Mouse (Mus musculus) heart, embryonic 15.5 days (tissue): ENCODE measurements at regions not wholly inside any gene's neighbourhood (a gene's known extent, or its start where the extent isn't known, plus 50 kb on each side); places are given as distances from the start of the nearest gene placed in this dataset.
"Not testable (repeated sequence)": the region's sequence is repeated elsewhere in the genome, so short reads cannot be mapped to it uniquely, and the experiment has no call there.

Experiments
- ATAC-seq: fragments of 200-750 bp; cut with Nextera tagmentation; replicated peaks from 2 replicates; pipeline ENCODE4 v1.8.0; 2017; ENCODE audit warnings: low read depth, moderate TSS enrichment; ENCODE audit not compliant: insufficient number of reproducible peaks, insufficient read depth, low FRiP score
- H3K27ac ChIP-seq: fragments of 300-500 bp; sonication (generic); 2 replicates; pipeline ENCODE4 v1.5.1; 2015; ENCODE audit warnings: mild to moderate bottlenecking, inconsistent platforms
- H3K27me3 ChIP-seq: fragments of 300-500 bp; sonication (generic); 2 replicates; pipeline ENCODE4 v1.6.1; 2015; ENCODE audit warnings: inconsistent platforms
- H3K36me3 ChIP-seq: fragments of 300-500 bp; sonication (generic); 2 replicates; pipeline ENCODE4 v1.6.1; 2015; ENCODE audit warnings: mild to moderate bottlenecking, inconsistent platforms
- H3K4me1 ChIP-seq: fragments of 300-500 bp; sonication (generic); replicated peaks from 2 replicates; pipeline ENCODE4 v1.6.1; 2015; ENCODE audit warnings: inconsistent platforms
- H3K4me2 ChIP-seq: fragments of 300-500 bp; sonication (generic); 2 replicates; pipeline ENCODE4 v1.6.1; 2015; ENCODE audit warnings: inconsistent platforms, mild to moderate bottlenecking, moderate library complexity
- H3K4me3 ChIP-seq: fragments of 300-500 bp; sonication (generic); 2 replicates; pipeline ENCODE4 v1.5.1; 2015; ENCODE audit warnings: mild to moderate bottlenecking, inconsistent platforms
- H3K9ac ChIP-seq: fragments of 300-500 bp; sonication (generic); 2 replicates; pipeline ENCODE4 v1.6.1; 2015; ENCODE audit warnings: mild to moderate bottlenecking, inconsistent platforms
- H3K9me3 ChIP-seq: fragments of 300-500 bp; sonication (generic); replicated peaks from 2 replicates; pipeline ENCODE4 v1.6.1; 2016; ENCODE audit warnings: inconsistent platforms
- WGBS: fragments of 180-500 bp; shearing (Covaris S2); methylation state at CpG from one replicate; pipeline ENCODE4 v1.1.7; 2015; ENCODE audit warnings: mixed read lengths; 5-methylcytosine and 5-hydroxymethylcytosine counted together

GRCm38 (mm10) chr9:98180766-98181165, 106.5 kb upstream of the Nmnat3 start:
- no peak overlapping the region for H3K9ac ChIP-seq
- ATAC-seq = no peak
- no peak overlapping the region for H3K27ac ChIP-seq
- H3K27me3 ChIP-seq = no peaks in the 10 kb centered on the region
- no peak overlapping the region for H3K4me3 ChIP-seq
- 54% methylated on average over 4 of the region's 4 CpGs for WGBS
- no peak overlapping the region for H3K4me2 ChIP-seq
- H3K36me3 ChIP-seq = no peaks in the 10 kb centered on the region
- H3K9me3 ChIP-seq = no peaks in the 10 kb centered on the region
- H3K4me1 ChIP-seq = no peaks in the 10 kb centered on the region

GRCm38 (mm10) chr9:98186757-98187300, 100.4 kb upstream of the Nmnat3 start:
- ATAC-seq = no peak

DNA sequence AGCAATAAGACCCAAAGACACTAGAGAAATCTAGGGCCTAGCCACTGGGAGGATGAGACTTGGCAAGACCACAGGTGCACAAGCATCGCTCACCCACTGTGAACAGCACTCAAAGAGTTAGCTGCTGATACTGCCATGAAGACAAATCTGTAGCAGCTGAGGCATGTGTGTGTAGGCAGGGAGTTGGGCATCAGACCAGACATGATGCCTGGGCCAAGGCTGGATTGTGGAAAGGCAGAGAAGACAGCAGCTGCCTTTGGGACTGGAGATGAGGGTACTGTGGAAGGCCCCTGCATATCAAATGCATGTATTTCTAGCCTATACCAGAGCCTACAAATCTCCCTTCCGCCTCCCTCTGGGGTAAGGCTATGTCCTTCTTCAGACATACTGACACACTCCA, 92.9 kb upstream of the Nmnat3 start:
- Histone ChIP-seq H3K4me3 (no peak overlapping the region), H3K4me1 (no peaks in the 10 kb centered on the region), H3K36me3 (no peaks in the 10 kb centered on the region), H3K27me3 (no peaks in the 10 kb centered on the region), H3K4me2 (no peak overlapping the region), H3K9ac (no peak overlapping the region), H3K9me3 (no peaks in the 10 kb centered on the region), H3K27ac (no peak overlapping the region)
- whole genome bisulfite sequencing = 70% methylated on average over 2 of the region's 2 CpGs
- ATAC-seq = no peak

More at GRCm38 (mm10) chr9:98186757-98187300, 100.4 kb upstream of the Nmnat3 start:
- Histone ChIP-seq H3K27me3 (no peaks in the 10 kb centered on the region), H3K4me3 (no peak overlapping the region), H3K9me3 (no peaks in the 10 kb centered on the region), H3K9ac (no peak overlapping the region), H3K36me3 (no peaks in the 10 kb centered on the region), H3K4me2 (no peak overlapping the region), H3K27ac (no peak overlapping the region), H3K4me1 (no peaks in the 10 kb centered on the region)
- 63% methylated on average over 10 of the region's 10 CpGs for WGBS

- Histone ChIP-seq H3K9me3 (no peaks in the 10 kb centered on the region), H3K27me3 (no peaks in the 10 kb centered on the region), H3K27ac (no peak overlapping the region), H3K4me3 (no peak overlapping the region), H3K4me1 (no peaks in the 10 kb centered on the region), H3K4me2 (no peak overlapping the region), H3K36me3 (no peaks in the 10 kb centered on the region), H3K9ac (no peak overlapping the region)
- ATAC-seq = 0 out of 2 replicates have a peak, but pooled peaks have one; percentile 27
- 70% methylated on average over 2 of the region's 2 CpGs for WGBS
Observed at GRCm38 (mm10) chr9:98218824-98219223, 68.4 kb upstream of the Nmnat3 start.

GRCm38 (mm10) chr9:98220367-98220766, 66.9 kb upstream of the Nmnat3 start:
- Histone ChIP-seq H3K9ac (no peak overlapping the region), H3K4me2 (no peak overlapping the region), H3K27me3 (no peaks in the 10 kb centered on the region), H3K4me1 (no peaks in the 10 kb centered on the region), H3K4me3 (no peak overlapping the region), H3K27ac (no peak overlapping the region), H3K36me3 (no peaks in the 10 kb centered on the region), H3K9me3 (no peaks in the 10 kb centered on the region)
- ATAC-seq = no peak
- WGBS = 87% methylated on average over 8 of the region's 8 CpGs

DNA sequence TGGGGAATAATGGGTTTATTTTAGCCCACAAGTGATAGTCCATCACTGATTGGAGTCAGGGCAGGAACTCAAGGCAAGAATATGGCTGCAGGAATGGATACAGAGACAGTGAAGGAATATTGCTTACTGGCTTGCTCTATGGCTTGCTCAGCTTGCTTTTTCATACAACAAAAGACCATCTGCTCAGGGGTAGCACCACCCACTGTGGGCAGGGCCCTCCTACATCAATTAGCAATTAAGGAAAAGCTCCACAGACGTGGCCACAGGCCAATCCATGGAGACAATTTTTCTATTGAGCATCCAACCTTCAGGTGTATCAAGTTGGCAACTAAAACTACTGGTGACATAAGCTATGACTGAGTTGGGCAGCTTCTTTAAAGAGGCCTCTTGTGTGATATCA, 65.5 kb upstream of the Nmnat3 start:
- H3K36me3 ChIP-seq = no peaks in the 10 kb centered on the region
- H3K9ac ChIP-seq = no peak overlapping the region
- H3K4me1 ChIP-seq = no peaks in the 10 kb centered on the region
- ATAC-seq = no peak
- H3K4me3 ChIP-seq = no peak overlapping the region
- H3K9me3 ChIP-seq = no peaks in the 10 kb centered on the region
- 25% methylated on average over 1 of the region's 1 CpGs for WGBS
- H3K27me3 ChIP-seq = no peaks in the 10 kb centered on the region
- H3K4me2 ChIP-seq = no peak overlapping the region
- no peak overlapping the region for H3K27ac ChIP-seq

- WGBS = 81% methylated on average over 3 of the region's 3 CpGs
- ATAC-seq = no peak
Observed at GRCm38 (mm10) chr9:98228226-98228625, 59.0 kb upstream of the Nmnat3 start.

DNA sequence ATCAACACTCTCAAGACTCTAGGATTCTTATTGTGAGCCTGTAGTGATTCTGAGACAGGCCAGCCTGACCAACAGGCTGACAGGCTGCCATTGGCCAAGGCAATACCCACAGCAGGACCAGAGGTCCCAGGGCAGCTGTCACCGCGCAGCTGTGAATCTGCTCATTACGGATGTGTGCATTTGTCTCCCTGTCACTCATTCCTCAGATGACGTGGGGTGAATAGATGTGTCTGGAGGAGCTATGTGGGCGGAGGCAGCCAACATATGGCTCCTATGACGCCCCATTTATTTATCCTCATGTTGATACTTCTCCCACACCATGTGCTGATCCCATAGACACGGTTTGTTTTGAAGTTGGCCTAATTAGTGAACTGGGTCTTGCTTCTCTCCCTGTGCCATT, 58.3 kb upstream of the Nmnat3 start:
- ATAC-seq = no peak
- WGBS = 68% methylated on average over 7 of the region's 7 CpGs
- Histone ChIP-seq H3K9me3 (no peaks in the 10 kb centered on the region), H3K27me3 (no peaks in the 10 kb centered on the region), H3K36me3 (no peaks in the 10 kb centered on the region), H3K9ac (no peak overlapping the region), H3K4me1 (no peaks in the 10 kb centered on the region), H3K27ac (no peak overlapping the region), H3K4me2 (no peak overlapping the region), H3K4me3 (no peak overlapping the region)

More at GRCm38 (mm10) chr9:98228226-98228625, 59.0 kb upstream of the Nmnat3 start:
- H3K4me1 ChIP-seq = no peaks in the 10 kb centered on the region
- no peak overlapping the region for H3K9ac ChIP-seq
- no peaks in the 10 kb centered on the region for H3K27me3 ChIP-seq
- no peak overlapping the region for H3K27ac ChIP-seq
- H3K36me3 ChIP-seq = no peaks in the 10 kb centered on the region
- H3K9me3 ChIP-seq = no peaks in the 10 kb centered on the region
- no peak overlapping the region for H3K4me3 ChIP-seq
- no peak overlapping the region for H3K4me2 ChIP-seq

DNA sequence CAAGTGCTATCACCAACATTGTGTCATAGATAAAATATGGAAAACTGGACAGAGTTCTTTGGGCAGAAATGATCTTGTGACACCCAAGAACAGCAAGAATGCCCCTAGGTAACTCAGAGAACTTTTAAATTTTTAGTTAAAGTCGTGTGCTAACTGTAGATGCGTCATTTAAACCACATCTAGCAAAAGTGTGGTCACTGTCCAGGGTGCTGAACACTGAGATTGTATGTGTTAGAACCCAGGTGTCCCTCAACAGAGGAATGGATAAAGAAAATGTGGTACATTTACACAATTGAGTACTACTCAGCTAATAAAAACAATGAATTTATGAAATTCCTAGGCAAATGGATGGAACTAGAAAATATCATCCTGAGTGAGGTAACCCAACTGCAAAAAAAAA, 52.5 kb upstream of the Nmnat3 start:
- H3K27ac ChIP-seq, H3K9ac ChIP-seq, H3K9me3 ChIP-seq, H3K36me3 ChIP-seq, H3K27me3 ChIP-seq, H3K4me1 ChIP-seq, H3K4me2 ChIP-seq, ATAC-seq, H3K4me3 ChIP-seq: not testable (repeated sequence)
- whole genome bisulfite sequencing = 42% methylated on average over 2 of the region's 2 CpGs
